Mouse (Mus musculus): Measurements from ENCODE around the gene Palm2. TPM values are rescaled to one million over a fixed set of nuclear protein-coding genes. Genes with fewer than 3 reads are reported as not detected.

The Palm2 gene
- polyA plus RNA-seq, 1 experiment from 2014 or later: 0.05 TPM

DNA sequence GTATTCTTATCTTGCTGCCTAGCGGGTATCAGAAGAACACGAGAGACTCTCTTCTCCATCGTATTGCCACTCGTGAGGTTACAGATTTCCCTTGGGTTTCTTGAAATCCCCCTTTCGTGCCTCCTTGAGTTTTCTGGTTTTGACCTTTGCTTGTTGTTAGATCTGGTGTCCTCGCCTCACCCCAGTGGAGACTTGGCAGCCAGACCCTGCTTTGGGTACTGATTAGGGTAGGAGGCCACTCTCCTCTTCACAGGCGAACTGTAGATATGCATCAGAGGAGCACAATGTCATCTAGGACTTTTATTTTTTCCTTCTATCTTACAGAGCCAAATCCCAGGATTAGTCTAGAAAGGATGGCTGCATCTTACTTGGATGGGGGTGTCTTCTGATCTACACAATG, 10.0 kb upstream of the Palm2 start:
- Histone ChIP-seq H3K36me3 (replicated peaks; ENCODE audit: insufficient read depth, low read length) (no peaks in the 10 kb centered on the region), H3K4me1 (ENCODE audit: insufficient read depth) (no peaks in the 10 kb centered on the region), H3K27ac (ENCODE audit: low read depth) (no peak overlapping the region), H3K9me3 (ENCODE audit: low read length) (no peaks in the 10 kb centered on the region), H3K27me3 (ENCODE audit: insufficient read depth, low read length) (no peaks in the 10 kb centered on the region), H3K4me2 (ENCODE audit: low read depth, low read length) (no peak overlapping the region), H3K4me3 (ENCODE audit: low read depth, low read length) (no peak overlapping the region), H3K9ac (replicated peaks) (no peak overlapping the region)
- ATAC-seq (no peak), DNase-seq (no peak)
- 75% methylated on average over 7 of the region's 7 CpGs for WGBS (ENCODE audit: insufficient replicate concordance)
- no peak for TF ChIP-seq EP300 (IDR thresholded peaks at IDR 0.05; ENCODE audit: low read depth)
- TF ChIP-seq CTCF (IDR thresholded peaks at IDR 0.05; ENCODE audit: low read depth): no peak

DNA sequence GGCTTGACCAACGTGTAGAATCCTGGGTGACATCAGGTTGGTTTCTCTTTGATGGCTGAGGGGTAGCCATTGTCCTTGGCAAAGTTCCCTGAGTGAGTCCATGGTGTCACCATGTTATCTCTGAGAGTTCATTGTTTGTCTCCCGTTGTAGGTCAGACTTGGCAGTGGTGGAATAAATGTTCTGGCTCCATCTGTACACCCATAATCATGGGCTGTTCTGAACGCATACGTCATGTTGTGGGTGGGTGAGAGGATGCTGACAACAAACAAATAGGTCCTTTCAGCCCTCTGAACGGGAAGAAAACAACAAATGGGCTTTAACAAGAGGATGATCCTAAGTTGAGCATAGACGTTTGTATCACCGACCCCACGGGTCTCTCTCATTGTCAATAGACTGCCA, 5.7 kb upstream of the Palm2 start:
- Histone ChIP-seq H3K27ac (ENCODE audit: low read depth) (no peak overlapping the region), H3K9ac (replicated peaks) (no peak overlapping the region), H3K9me3 (ENCODE audit: low read length) (no peaks in the 10 kb centered on the region), H3K36me3 (replicated peaks; ENCODE audit: insufficient read depth, low read length) (no peaks in the 10 kb centered on the region), H3K27me3 (ENCODE audit: insufficient read depth, low read length) (peaks cover 12% of the 10 kb centered on the region), H3K4me2 (ENCODE audit: low read depth, low read length) (no peak overlapping the region), H3K4me3 (ENCODE audit: low read depth, low read length) (no peak overlapping the region), H3K4me1 (ENCODE audit: insufficient read depth) (no peaks in the 10 kb centered on the region)
- WGBS (ENCODE audit: insufficient replicate concordance): 62% methylated on average over 8 of the region's 8 CpGs
- TF ChIP-seq EP300 (IDR thresholded peaks at IDR 0.05; ENCODE audit: low read depth) (no peak), CTCF (IDR thresholded peaks at IDR 0.05; ENCODE audit: low read depth) (no peak)
- DNase-seq (no peak), ATAC-seq (no peak)

GRCm38 (mm10) chr4:57434705-57435360, 786 bp downstream of the Palm2 start:
- Histone ChIP-seq H3K9ac (replicated peaks) (no peak overlapping the region), H3K4me1 (ENCODE audit: insufficient read depth) (peaks cover 10% of the 10 kb centered on the region), H3K27ac (ENCODE audit: low read depth) (no peak overlapping the region), H3K4me2 (ENCODE audit: low read depth, low read length) (peak overlapping the region; percentile 69), H3K36me3 (replicated peaks; ENCODE audit: insufficient read depth, low read length) (no peaks in the 10 kb centered on the region), H3K27me3 (ENCODE audit: insufficient read depth, low read length) (peaks cover 45% of the 10 kb centered on the region), H3K4me3 (ENCODE audit: low read depth, low read length) (peak overlapping the region; percentile 36), H3K9me3 (ENCODE audit: low read length) (no peaks in the 10 kb centered on the region)
- no peak for TF ChIP-seq CTCF (IDR thresholded peaks at IDR 0.05; ENCODE audit: low read depth)
- no peak for TF ChIP-seq EP300 (IDR thresholded peaks at IDR 0.05; ENCODE audit: low read depth)
- WGBS (ENCODE audit: insufficient replicate concordance): 21% methylated on average over 19 of the region's 19 CpGs
- DNase-seq (no peak), ATAC-seq (no peak)

DNA sequence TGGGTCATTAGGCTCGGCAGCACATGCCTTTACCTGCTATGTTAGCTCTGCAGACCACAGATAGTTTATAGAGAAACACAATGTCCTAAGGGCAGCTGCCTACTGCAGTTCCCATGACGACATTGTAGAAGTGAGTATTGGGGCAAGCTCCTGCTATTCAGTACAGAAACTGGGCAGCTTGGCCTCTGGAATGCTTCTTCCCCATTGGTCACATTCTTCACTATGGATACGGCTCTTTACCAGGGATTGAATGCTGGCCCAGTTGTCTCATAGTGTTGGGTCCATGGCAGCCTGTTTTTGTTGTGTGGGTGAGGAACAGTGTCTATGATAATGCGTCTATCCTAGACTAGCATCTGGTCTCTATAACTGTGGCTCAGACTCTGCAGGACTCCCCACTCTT, 2.2 kb downstream of the Palm2 start:
- DNase-seq: no peak
- no peak for ATAC-seq
- H3K27ac ChIP-seq (ENCODE audit: low read depth): no peak overlapping the region
- peaks cover 45% of the 10 kb centered on the region for H3K27me3 ChIP-seq (ENCODE audit: insufficient read depth, low read length)
- no peak for TF ChIP-seq EP300 (IDR thresholded peaks at IDR 0.05; ENCODE audit: low read depth)
- TF ChIP-seq CTCF (IDR thresholded peaks at IDR 0.05; ENCODE audit: low read depth): no peak
- 52% methylated on average over 4 of the region's 4 CpGs for WGBS (ENCODE audit: insufficient replicate concordance)
- H3K4me3 ChIP-seq (ENCODE audit: low read depth, low read length): no peak overlapping the region
- H3K36me3 ChIP-seq (replicated peaks; ENCODE audit: insufficient read depth, low read length): no peaks in the 10 kb centered on the region
- peaks cover 10% of the 10 kb centered on the region for H3K4me1 ChIP-seq (ENCODE audit: insufficient read depth)
- no peaks in the 10 kb centered on the region for H3K9me3 ChIP-seq (ENCODE audit: low read length)
- no peak overlapping the region for H3K9ac ChIP-seq (replicated peaks)
- H3K4me2 ChIP-seq (ENCODE audit: low read depth, low read length): no peak overlapping the region

DNA sequence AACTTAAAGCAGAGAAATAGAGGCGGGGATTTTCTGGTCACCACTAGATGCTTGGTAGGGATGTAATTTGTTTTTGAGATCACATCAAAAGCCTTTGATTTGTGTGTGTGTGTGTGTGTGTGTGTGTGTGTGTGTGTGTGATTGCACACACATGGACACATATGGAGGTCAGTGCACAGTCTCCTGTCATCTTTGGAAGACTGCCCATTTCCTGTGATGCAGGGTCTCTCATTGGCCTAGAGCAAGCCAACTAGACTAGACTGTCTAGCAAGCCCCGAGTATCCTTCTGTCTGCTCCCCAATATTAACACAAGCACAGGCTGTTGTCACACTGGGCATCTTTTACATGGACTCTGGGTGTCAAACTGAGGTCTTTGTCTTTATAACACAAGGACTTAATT, 12.0 kb downstream of the Palm2 start:
- no peak for DNase-seq
- no peak for ATAC-seq
- Histone ChIP-seq H3K4me2 (ENCODE audit: low read depth, low read length) (no peak overlapping the region), H3K4me1 (ENCODE audit: insufficient read depth) (no peaks in the 10 kb centered on the region), H3K4me3 (ENCODE audit: low read depth, low read length) (no peak overlapping the region), H3K36me3 (replicated peaks; ENCODE audit: insufficient read depth, low read length) (no peaks in the 10 kb centered on the region), H3K27me3 (ENCODE audit: insufficient read depth, low read length) (no peaks in the 10 kb centered on the region), H3K9ac (replicated peaks) (no peak overlapping the region), H3K27ac (ENCODE audit: low read depth) (no peak overlapping the region), H3K9me3 (ENCODE audit: low read length) (no peaks in the 10 kb centered on the region)
- WGBS (ENCODE audit: insufficient replicate concordance): 61% methylated on average over 2 of the region's 2 CpGs
- TF ChIP-seq CTCF (IDR thresholded peaks at IDR 0.05; ENCODE audit: low read depth) (no peak), EP300 (IDR thresholded peaks at IDR 0.05; ENCODE audit: low read depth) (no peak)

GRCm38 (mm10) chr4:57446854-57447444, 12.9 kb downstream of the Palm2 start:
- 58% methylated on average over 4 of the region's 4 CpGs for WGBS (ENCODE audit: insufficient replicate concordance)
- no peak overlapping the region for H3K27ac ChIP-seq (ENCODE audit: low read depth)
- H3K27me3 ChIP-seq (ENCODE audit: insufficient read depth, low read length): no peaks in the 10 kb centered on the region
- no peak for TF ChIP-seq CTCF (IDR thresholded peaks at IDR 0.05; ENCODE audit: low read depth)
- no peak for TF ChIP-seq EP300 (IDR thresholded peaks at IDR 0.05; ENCODE audit: low read depth)
- no peak overlapping the region for H3K4me3 ChIP-seq (ENCODE audit: low read depth, low read length)
- no peaks in the 10 kb centered on the region for H3K4me1 ChIP-seq (ENCODE audit: insufficient read depth)
- no peak overlapping the region for H3K9ac ChIP-seq (replicated peaks)
- no peak for ATAC-seq
- no peak overlapping the region for H3K4me2 ChIP-seq (ENCODE audit: low read depth, low read length)
- H3K9me3 ChIP-seq (ENCODE audit: low read length): no peaks in the 10 kb centered on the region
- no peak for DNase-seq
- H3K36me3 ChIP-seq (replicated peaks; ENCODE audit: insufficient read depth, low read length): no peaks in the 10 kb centered on the region

All from liver, postnatal 0 days (tissue).